Mouse (Mus musculus): ENCODE results near the gene Pde2a.

The Pde2a gene

GRCm38 (mm10) chr7:101421529-101421928 is at the start of gene Pde2a:
Pde2a (plus strand) TSS chr7:101421691.
- peak; percentile 64 to 74 for DNase-seq (ENCODE audit: low spot score in 2 of 2)

DNA sequence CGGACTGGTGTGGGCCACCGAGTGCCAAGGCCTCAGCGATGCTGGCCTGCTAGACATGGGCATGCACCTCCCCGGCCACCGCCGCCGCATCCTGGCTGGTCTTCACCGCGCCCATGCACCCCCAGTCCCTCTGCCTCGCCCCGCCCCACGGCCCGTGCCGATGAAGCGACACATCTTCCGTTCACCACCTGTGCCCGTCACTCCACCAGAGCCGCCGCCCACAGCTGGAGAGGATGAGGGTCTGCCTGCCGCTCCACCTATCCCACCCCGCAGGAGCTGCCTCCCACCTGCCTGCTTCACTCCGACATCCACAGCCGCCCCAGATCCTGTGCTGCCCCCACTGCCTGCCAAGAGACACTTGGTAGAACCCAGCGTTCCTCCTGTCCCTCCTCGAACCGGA is 48.4 kb upstream of the Pde2a start:
- no peak for DNase-seq (ENCODE audit: low spot score in 2 of 2)

GRCm38 (mm10) chr7:101374155-101374554 is 47.3 kb upstream of the Pde2a start:
- no peak for DNase-seq (ENCODE audit: low spot score in 2 of 2)

- no peak for DNase-seq (ENCODE audit: low spot score in 2 of 2)
Measured at GRCm38 (mm10) chr7:101376701-101377340, 44.7 kb upstream of the Pde2a start.

DNA sequence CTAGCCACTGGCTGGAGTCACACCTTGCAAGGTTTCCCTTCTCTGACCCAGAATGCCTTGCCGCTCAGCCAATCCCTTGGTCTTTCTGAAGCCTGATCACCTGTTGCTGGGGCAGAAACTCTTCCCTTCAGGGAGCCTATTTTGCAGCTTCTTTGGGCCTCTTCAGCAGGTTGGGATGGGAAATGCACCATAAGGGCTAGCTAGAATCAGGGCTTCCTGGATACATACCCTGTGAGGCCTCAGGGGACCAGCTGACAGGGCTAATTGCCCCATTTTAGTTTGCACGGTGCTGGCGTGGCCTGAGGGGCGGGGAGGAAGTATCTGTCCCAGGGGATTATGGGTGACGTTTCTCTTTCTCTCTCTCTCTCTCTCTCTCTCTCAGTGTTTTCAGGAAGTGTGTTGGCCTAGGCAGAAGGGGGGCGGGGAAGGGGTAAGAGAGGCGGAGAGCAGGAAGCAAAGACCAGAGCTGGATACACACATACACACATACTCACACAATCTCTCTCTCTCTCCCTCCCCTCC is 43.7 kb upstream of the Pde2a start:
- peak in 1 of 2 experiments; percentile 34 for DNase-seq (ENCODE audit: low spot score in 2 of 2)

DNA sequence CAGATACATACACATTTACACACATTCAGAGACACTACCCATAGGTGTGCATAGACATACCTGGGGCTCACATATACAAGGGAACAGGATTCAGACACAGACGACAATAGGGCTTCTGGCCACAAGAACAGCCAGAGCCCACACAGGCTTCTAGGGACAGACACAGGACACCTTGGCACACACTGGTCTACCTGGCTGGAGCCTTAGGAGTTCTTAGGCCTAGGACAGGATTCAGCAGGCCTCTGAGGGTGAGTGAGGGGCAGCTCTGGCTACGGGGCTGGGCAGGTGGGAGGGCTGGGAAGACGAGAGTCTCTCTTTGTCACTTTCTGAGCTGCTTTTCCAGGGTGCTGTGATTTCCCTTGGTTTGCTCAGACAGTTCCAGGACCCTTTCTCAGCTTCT is 43.2 kb upstream of the Pde2a start:
- no peak for DNase-seq (ENCODE audit: low spot score in 2 of 2)

- DNase-seq (ENCODE audit: low spot score in 2 of 2) = no peak
Measured at GRCm38 (mm10) chr7:101378796-101379465, 42.6 kb upstream of the Pde2a start.

- DNase-seq (ENCODE audit: low spot score in 2 of 2) = no peak
Measured at GRCm38 (mm10) chr7:101379732-101380131, 41.8 kb upstream of the Pde2a start.

DNA sequence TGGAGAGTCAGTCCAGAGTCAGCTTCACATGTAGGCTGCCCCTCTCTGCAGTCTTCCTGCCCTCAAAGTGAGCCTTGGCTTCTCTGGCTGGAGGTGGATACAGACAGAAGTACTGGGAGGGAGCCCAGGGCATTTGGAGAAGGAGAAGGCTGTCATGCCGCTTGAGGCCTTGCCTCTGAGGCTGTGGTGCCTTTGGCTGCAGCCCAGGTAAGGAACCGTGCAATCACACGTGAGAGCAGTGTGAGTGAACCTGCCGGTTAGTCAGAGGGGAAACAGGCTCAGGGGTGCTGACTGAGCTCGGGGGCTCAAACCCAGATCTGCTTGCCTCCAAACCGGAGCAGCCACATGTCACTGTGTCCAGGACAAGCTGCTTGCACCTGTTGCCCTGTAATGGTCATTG is 40.0 kb upstream of the Pde2a start:
- DNase-seq (ENCODE audit: low spot score in 2 of 2) = no peak

- DNase-seq (ENCODE audit: low spot score in 2 of 2) = no peak
Measured at GRCm38 (mm10) chr7:101382378-101382777, 39.1 kb upstream of the Pde2a start.

GRCm38 (mm10) chr7:101383756-101384155 is 37.7 kb upstream of the Pde2a start:
- DNase-seq (ENCODE audit: low spot score in 2 of 2) = no peak

GRCm38 (mm10) chr7:101384931-101385330 is 36.6 kb upstream of the Pde2a start:
- DNase-seq (ENCODE audit: low spot score in 2 of 2) = no peak

- DNase-seq (ENCODE audit: low spot score in 2 of 2) = no peak
Measured at GRCm38 (mm10) chr7:101385331-101385733, 36.2 kb upstream of the Pde2a start.

DNA sequence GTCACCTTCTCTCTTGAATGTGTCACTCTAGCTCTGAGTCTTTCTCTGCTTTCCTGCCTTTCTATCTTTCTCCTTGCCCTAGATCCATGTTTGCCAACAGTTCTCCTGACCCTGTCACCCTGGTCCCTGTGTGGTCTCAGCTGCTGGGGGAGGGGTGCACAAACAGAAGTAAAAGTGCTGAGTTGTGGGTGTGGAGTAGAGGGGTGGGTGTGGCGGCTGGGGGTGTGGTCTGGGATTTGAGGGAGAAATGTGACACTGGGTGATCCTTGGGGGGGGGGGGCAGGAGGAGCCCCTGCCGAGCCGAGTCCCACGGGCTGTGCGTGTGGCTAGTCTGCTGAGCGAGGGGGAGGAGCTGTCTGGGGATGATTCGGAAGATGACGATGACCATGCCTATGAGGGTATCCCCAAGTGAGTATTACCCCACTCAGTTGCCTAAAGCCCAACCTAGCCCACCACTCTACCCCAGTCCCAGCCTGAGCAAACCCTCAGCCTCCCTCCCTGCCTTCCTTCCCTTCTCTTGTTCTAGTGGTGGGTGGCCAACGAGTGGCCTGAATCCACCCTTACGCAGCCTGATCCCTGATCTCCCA is 35.5 kb upstream of the Pde2a start:
- no peak for DNase-seq (ENCODE audit: low spot score in 2 of 2)

DNA sequence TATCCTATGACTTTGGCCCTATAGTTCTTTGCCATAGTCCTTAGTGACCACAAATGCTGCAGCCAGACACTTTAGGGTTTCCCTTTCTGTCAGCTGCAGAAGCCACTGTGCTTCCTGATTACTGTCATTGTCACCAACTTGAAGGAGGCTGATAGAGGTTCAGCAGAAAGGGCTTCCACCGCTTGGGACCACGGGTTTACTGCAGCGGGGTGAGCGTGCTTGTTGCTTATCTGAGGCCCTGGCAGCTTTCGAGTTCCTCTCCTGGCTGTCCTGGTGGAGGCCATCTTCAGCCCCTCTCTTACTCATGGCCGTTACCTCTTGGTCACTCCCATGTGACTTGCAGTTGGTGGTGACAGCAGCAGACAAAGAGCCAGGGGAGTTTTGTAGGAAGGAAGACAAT is 32.2 kb upstream of the Pde2a start:
- no peak for DNase-seq (ENCODE audit: low spot score in 2 of 2)

DNA sequence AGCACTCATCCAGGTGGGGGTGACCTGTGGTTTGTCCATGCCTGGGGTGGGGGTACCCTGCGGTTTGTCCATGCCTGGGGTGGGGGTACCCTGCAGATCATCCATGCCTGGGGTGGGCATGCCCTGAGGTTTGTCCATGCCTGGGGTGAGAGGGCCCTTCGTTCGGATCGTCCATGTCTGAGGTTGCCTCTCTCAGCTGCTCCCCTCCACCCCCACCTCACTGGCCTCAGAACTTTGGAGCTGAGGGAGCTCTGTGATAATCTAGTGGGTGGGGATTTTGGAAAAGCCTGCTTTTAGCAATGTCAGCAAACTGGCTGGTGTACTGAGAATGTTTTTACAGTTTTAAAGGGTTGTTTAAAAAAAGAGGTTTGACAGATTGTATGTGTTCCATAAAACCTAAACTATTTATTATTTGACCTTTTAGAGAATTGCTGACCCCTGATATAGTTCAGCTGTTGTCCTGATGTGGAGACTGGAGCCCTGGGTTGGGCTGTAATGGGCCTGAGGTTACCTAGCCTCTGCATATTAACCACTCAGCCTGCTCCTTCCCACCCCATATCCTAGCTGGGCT is 29.5 kb upstream of the Pde2a start:
- DNase-seq (ENCODE audit: low spot score in 2 of 2) = no peak

DNA sequence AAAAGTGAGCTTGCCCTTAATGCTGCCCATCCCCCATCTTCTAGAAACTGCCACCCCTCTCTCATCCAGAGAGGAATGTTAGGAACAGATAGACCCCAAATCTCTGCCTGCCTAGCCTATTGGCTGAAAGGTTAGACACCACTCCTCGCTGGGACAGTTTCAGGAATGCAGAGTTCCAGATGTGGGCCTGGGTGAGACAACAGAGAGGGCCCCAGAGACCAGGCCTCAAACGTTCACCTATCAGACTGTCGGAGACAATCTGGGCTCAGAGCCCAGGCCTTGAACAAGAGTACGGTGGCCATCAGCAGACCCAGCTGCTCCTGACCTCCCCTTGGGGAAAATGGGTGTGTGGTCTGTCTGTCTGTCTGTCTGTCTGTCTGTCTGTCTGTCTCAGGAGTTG is 28.5 kb upstream of the Pde2a start:
- no peak for DNase-seq (ENCODE audit: low spot score in 2 of 2)

DNA sequence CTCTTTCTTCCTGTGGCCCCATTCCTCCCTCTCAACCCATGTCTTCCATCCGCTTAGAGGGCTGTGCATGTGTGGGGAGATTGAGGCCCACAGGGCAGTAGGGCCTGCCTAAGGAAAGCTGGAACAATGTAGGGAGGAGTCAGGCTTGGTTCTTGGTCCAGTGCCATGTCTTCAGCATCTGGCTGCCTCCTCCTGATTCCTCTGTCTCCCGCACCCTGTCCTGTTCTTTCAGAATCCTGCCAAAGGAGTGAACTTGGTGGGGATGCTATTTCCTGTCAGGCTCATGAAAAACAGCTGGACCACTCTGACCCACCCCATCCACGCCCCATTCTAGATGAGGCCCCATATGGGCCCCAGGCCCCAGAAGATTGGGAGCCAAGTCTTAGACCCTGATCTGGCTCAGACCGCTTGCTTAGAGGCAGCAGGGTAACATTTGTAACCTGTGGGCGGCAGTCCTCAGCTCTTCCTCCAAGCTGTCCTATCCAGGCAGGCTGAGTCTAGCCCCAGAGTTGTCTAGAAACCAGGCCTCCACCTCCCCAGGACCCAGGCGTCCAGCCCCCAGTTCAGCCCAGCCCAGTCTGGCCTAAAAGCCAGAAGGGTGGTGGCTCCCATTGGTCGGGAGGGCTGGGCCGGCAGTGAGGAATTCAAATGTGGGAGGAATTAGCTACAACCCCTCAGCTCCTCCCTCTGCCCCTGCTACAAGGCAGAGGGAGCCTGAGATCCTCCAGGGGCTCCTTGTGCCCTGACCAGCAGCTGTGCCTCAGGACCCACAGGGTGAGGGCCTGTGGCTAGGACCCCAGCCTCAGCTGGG is 27.6 kb upstream of the Pde2a start:
- DNase-seq (ENCODE audit: low spot score in 2 of 2) = no peak

GRCm38 (mm10) chr7:101394569-101394968 is 26.9 kb upstream of the Pde2a start:
- DNase-seq (ENCODE audit: low spot score in 2 of 2) = no peak

- no peak for DNase-seq (ENCODE audit: low spot score in 2 of 2)
Measured at GRCm38 (mm10) chr7:101395471-101395870, 26.0 kb upstream of the Pde2a start.

DNA sequence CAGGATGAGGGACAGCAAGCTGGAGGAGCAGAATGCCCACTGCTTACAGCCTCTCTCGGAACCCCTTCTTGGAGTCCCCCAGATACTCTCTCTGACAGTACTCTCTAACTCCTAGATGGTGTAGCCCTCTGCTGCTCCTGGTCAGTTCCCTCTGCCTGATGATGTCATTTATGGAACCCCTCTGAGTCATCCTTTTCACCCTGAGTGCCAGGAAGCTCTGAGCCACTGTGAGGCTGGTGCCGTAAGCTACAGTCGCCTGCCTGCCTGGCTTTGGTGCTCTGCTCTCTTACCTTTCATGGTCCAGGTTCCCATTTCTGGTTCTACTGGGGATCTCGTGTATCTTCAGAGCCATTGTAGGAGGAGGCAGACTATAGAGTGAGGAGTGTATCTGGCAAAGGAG is 24.3 kb upstream of the Pde2a start:
- no peak for DNase-seq (ENCODE audit: low spot score in 2 of 2)

DNA sequence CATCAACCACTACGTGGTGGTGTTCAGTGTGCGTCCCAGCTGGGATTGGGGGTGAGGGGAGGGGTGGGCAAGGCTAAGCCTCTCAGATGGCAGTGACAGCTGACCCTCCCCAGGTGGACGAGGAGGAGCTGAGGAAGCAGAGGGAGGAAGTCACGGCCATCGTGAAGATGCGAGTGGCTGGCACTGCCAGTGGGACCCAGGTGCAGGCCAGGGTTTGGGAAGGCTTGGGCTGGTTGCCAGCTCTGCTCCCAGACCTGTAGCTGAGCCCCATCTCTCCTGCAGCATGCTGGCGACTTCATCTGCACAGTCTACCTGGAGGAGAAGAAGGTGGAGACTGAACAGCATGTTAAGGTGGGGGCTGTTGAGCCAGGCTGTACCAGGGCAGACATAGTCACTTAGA is 20.0 kb upstream of the Pde2a start:
- DNase-seq (ENCODE audit: low spot score in 2 of 2) = no peak
